20 mouse cellular contexts compared by ENCODE assay signal in genomic region chr17:33774573-33775155, GRCm38 (mm10). TPM values are rescaled to one million over a fixed set of nuclear protein-coding genes. Genes with fewer than 3 reads are reported as not detected.
A peak's percentile ranks its signal among the peaks of the same experiment; 100 is the strongest.
DNase-seq lines count a peak whose midpoint lies in the region; ATAC-seq and TF ChIP-seq lines count a peak whose summit lies in the region.
"Had no signal": no experiment of that assay in that cellular context is flagged by ENCODE, and none has a peak within 500 bp of the region (broad histone marks: within the 10 kb centered on the region; RNA-seq: fewer than 3 reads in every experiment).

No protein-coding gene starts in this region.

- no peak overlapping the region for H3K9ac ChIP-seq in kidney, embryonic 14.5 days (ENCODE audit: low read depth, low read length)
- H3K9ac ChIP-seq in liver, embryonic 15.5 days = no peak overlapping the region
- H3K9ac ChIP-seq: embryonic facial prominence, embryonic 15.5 days; heart, embryonic 13.5 days had no signal

- H3K27me3 ChIP-seq in kidney, embryonic 14.5 days (ENCODE audit: control insufficient read depth, insufficient read depth, low read length) = no peaks in the 10 kb centered on the region
- 0 out of 2 replicates have a peak, but pooled peaks cover 1% of the 10 kb centered on the region for H3K27me3 ChIP-seq in liver, embryonic 15.5 days
- H3K27me3 ChIP-seq: embryonic facial prominence, embryonic 15.5 days; heart, embryonic 13.5 days had no signal

- no peaks in the 10 kb centered on the region for H3K9me3 ChIP-seq in kidney, embryonic 14.5 days (ENCODE audit: control insufficient read depth, low read length)
- H3K9me3 ChIP-seq in liver, embryonic 15.5 days (replicated peaks) = no peaks in the 10 kb centered on the region
- H3K9me3 ChIP-seq: embryonic facial prominence, embryonic 15.5 days; forebrain, embryonic 10.5 days; heart, embryonic 13.5 days had no signal

- H3K27ac ChIP-seq in kidney, embryonic 14.5 days (ENCODE audit: low read depth, low read length) = no peak overlapping the region
- peak overlapping the region; percentile 49 for H3K27ac ChIP-seq in liver, embryonic 15.5 days (replicated peaks)
- 0 out of 2 replicates have a peak overlapping the region, but pooled peaks have one; percentile 49 for H3K27ac ChIP-seq in cortical plate, adult 2 months (ENCODE audit: insufficient read depth, low read length)
- H3K27ac ChIP-seq: embryonic facial prominence, embryonic 15.5 days; forebrain, embryonic 10.5 days; gastrocnemius, adult 2 months; heart, embryonic 13.5 days had no signal

- WGBS in kidney, embryonic 14.5 days = 95% methylated on average over 8 of the region's 8 CpGs
- WGBS in liver, embryonic 15.5 days (ENCODE audit: insufficient replicate concordance) = 74% methylated on average over 8 of the region's 8 CpGs

- ATAC-seq in kidney, embryonic 14.5 days (ENCODE audit: low FRiP score, low TSS enrichment) = no peak
- no peak for ATAC-seq in liver, embryonic 15.5 days (ENCODE audit: insufficient read depth)
- no peak for ATAC-seq in monocyte, adult 5-6 weeks (replicated peaks; ENCODE audit: insufficient number of reproducible peaks, low FRiP score, low TSS enrichment, poor library complexity, severe bottlenecking)
- ATAC-seq: forebrain, embryonic 14.5 days had no signal

- no peak overlapping the region for H3K4me3 ChIP-seq in kidney, embryonic 14.5 days (ENCODE audit: low read length)
- H3K4me3 ChIP-seq in liver, embryonic 15.5 days (replicated peaks) = no peak overlapping the region
- H3K4me3 ChIP-seq in cortical plate, adult 2 months (ENCODE audit: insufficient read depth, low read length) = no peak overlapping the region
- H3K4me3 ChIP-seq: embryonic facial prominence, embryonic 15.5 days; erythroblast, embryonic 14.5 days; forebrain, embryonic 10.5 days; gastrocnemius, adult 2 months; heart, embryonic 13.5 days had no signal

- no peak for TF ChIP-seq CTCF in cortical plate, adult 2 months (IDR thresholded peaks at IDR 0.05; ENCODE audit: extremely low read depth, insufficient read depth, low read length)

- no peak overlapping the region for H3K4me2 ChIP-seq in kidney, embryonic 14.5 days (replicated peaks; ENCODE audit: low read depth, low read length)
- no peak overlapping the region for H3K4me2 ChIP-seq in liver, embryonic 15.5 days
- H3K4me2 ChIP-seq: embryonic facial prominence, embryonic 15.5 days; heart, embryonic 13.5 days had no signal

- DNase-seq in kidney, adult 9 months = peak; percentile 71
- DNase-seq in liver (no peak), adipocyte (ENCODE audit: low spot score) (peak; percentile 66)
- DNase-seq: adrenal gland, adult 8-10 months; adrenal gland, postnatal 36 days; cerebellum, adult 2 months; cerebellum, postnatal 10 days; embryo, embryonic 11 days; gastrocnemius, adult 2 months; gastrocnemius, postnatal 36 days; heart, postnatal 36 days had no signal

- no peak for TF ChIP-seq POLR2A in cortical plate, adult 2 months (IDR thresholded peaks at IDR 0.05; ENCODE audit: extremely low read depth, insufficient read depth, low read length)

- H3K4me1 ChIP-seq in kidney, embryonic 14.5 days (ENCODE audit: control insufficient read depth, insufficient read depth, low read length) = peaks cover 7% of the 10 kb centered on the region
- H3K4me1 ChIP-seq in liver, embryonic 15.5 days (replicated peaks) = peaks cover 19% of the 10 kb centered on the region
- no peaks in the 10 kb centered on the region; the same call in 1 of the 2 replicates for H3K4me1 ChIP-seq in cortical plate, adult 2 months (ENCODE audit: control insufficient read depth, insufficient read depth, low read length)

- H3K36me3 ChIP-seq in kidney, embryonic 14.5 days (ENCODE audit: control insufficient read depth, insufficient read depth, low read length) = peaks cover 19% of the 10 kb centered on the region
- peaks cover 28% of the 10 kb centered on the region for H3K36me3 ChIP-seq in liver, embryonic 15.5 days (replicated peaks)

RNA-seq across cellular contexts. Expression of gene Angptl4, which starts 7.0 kb away (rescaled TPM):
- 18.4 and 19.4 TPM in 2 replicates for polyA plus RNA-seq in kidney, embryonic 14.5 days (2014; fragmentation: Nextera tagmentation; extraction: Ambion mirVana)
- 23.0 and 27.6 TPM in 2 replicates for polyA plus RNA-seq in liver, embryonic 15.5 days (2015; fragmentation: Nextera tagmentation; extraction: Ambion mirVana)
- 2.4 and 2.9 TPM in 2 replicates for polyA plus RNA-seq in cortical plate, adult 2 months (2012; rRNA removed)
- total RNA-seq in monocyte, adult 5-6 weeks (2017) = 0.29 to 1.2 TPM in 2 of 3 replicates, not detected in the other
- polyA plus RNA-seq: erythroblast, embryonic 14.5 days had no signal

RNA-seq across cellular contexts. Expression of gene Rab11b, which starts 14.3 kb away (rescaled TPM):
- polyA plus RNA-seq in kidney, embryonic 14.5 days (2014; fragmentation: Nextera tagmentation; extraction: Ambion mirVana) = 217 and 269 TPM in 2 replicates
- polyA plus RNA-seq in liver, embryonic 15.5 days (2015; fragmentation: Nextera tagmentation; extraction: Ambion mirVana) = 111 and 116 TPM in 2 replicates
- 470 and 487 TPM in 2 replicates for polyA plus RNA-seq in cortical plate, adult 2 months (2012; rRNA removed)
- total RNA-seq in monocyte, adult 5-6 weeks (2017) = 41.4 to 78.7 TPM (median 59.2 TPM) in 3 replicates

RNA-seq across cellular contexts. Expression of gene Kank3, which starts 35.7 kb away (rescaled TPM):
- 49.9 and 52.1 TPM in 2 replicates for polyA plus RNA-seq in kidney, embryonic 14.5 days (2014; fragmentation: Nextera tagmentation; extraction: Ambion mirVana)
- 10.4 and 12.8 TPM in 2 replicates for polyA plus RNA-seq in liver, embryonic 15.5 days (2015; fragmentation: Nextera tagmentation; extraction: Ambion mirVana)
- 59.0 and 69.7 TPM in 2 replicates for polyA plus RNA-seq in cortical plate, adult 2 months (2012; rRNA removed)
- total RNA-seq in monocyte, adult 5-6 weeks (2017) = 8.6 to 12.3 TPM (median 10.3 TPM) in 3 replicates

RNA-seq across cellular contexts. Expression of gene Rps28, which starts 49.7 kb away (rescaled TPM):
- 1,210 and 1,489 TPM in 2 replicates for polyA plus RNA-seq in kidney, embryonic 14.5 days (2014; fragmentation: Nextera tagmentation; extraction: Ambion mirVana)
- 356 and 444 TPM in 2 replicates for polyA plus RNA-seq in liver, embryonic 15.5 days (2015; fragmentation: Nextera tagmentation; extraction: Ambion mirVana)
- polyA plus RNA-seq in cortical plate, adult 2 months (2012; rRNA removed) = 587 and 641 TPM in 2 replicates
- 887 to 1,482 TPM (median 1,008 TPM) in 3 replicates for total RNA-seq in monocyte, adult 5-6 weeks (2017)

RNA-seq across cellular contexts. Expression of gene Ndufa7, which starts 49.7 kb away (rescaled TPM):
- 504 and 675 TPM in 2 replicates for polyA plus RNA-seq in kidney, embryonic 14.5 days (2014; fragmentation: Nextera tagmentation; extraction: Ambion mirVana)
- 240 and 251 TPM in 2 replicates for polyA plus RNA-seq in liver, embryonic 15.5 days (2015; fragmentation: Nextera tagmentation; extraction: Ambion mirVana)
- polyA plus RNA-seq in cortical plate, adult 2 months (2012; rRNA removed) = 304 and 328 TPM in 2 replicates
- total RNA-seq in monocyte, adult 5-6 weeks (2017) = 107 to 131 TPM (median 117 TPM) in 3 replicates
